Mouse (Mus musculus): ENCODE measurements around the gene Lgals9.

Lgals9 gene

DNA sequence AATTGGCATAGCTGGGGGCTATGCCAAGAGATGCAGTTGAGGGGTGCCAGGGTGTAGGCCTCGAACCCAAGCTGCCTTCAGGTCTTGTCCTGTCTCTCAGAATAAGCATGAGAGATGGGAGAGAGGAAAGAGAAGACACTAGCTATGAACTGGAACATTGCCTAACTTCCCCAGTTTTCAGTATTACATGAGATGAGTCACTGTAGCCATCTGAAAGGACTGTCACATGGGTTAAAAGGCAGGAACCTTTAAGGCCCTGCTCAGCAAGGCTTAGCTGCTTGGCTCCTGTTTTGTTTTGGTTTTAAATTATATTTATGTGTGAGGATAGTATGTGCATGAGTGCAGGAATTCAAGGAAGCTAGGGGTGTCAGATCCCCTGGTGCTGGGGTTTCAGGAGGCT is 68.3 kb downstream of the Lgals9 start:
- DNase-seq: no peak

GRCm38 (mm10) chr11:78915473-78915872 is 69.3 kb downstream of the Lgals9 start:
- DNase-seq: no peak

All from lung, postnatal 10 days (tissue).